In the genomic region with DNA sequence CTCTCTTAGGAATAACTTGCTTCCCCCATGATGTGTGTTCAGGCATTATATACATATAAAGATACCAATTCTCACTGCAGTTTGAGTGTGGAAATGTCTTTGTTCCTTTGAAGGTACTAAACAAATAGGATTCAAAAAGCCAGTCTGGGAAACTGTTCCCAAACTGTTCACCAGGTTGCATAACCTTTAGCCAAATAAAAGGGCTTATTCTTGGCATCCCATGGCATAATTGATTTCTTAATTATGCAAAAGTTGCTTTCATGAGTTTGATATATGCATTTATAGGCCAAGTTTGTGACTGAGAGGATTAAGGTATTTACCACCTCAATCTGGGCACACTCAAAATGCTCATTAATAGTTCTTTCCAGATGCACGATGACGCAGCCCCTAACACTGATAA, we compare ENCODE assay signal across 26 mouse cellular contexts.
"Had no signal": no experiment of that assay in that cellular context is flagged by ENCODE, and none has a peak within 500 bp of the region (broad histone marks: within the 10 kb centered on the region; RNA-seq: fewer than 3 reads in every experiment).

No protein-coding gene starts in this region.

- H3K4me3 ChIP-seq: gastrocnemius, adult 2 months; heart, embryonic 13.5 days; heart, embryonic 15.5 days; hindbrain, embryonic 13.5 days; hindbrain, embryonic 15.5 days; kidney, embryonic 15.5 days; limb, embryonic 10.5 days; limb, embryonic 12.5 days; liver, embryonic 13.5 days; liver, embryonic 15.5 days had no signal

- H3K36me3 ChIP-seq: heart, embryonic 13.5 days; heart, embryonic 15.5 days; hindbrain, embryonic 13.5 days; hindbrain, embryonic 15.5 days; kidney, embryonic 15.5 days; limb, embryonic 10.5 days; limb, embryonic 12.5 days; liver, embryonic 13.5 days; liver, embryonic 15.5 days had no signal

- H3K27ac ChIP-seq: gastrocnemius, adult 2 months; heart, embryonic 13.5 days; heart, embryonic 15.5 days; hindbrain, embryonic 13.5 days; hindbrain, embryonic 15.5 days; hindbrain, postnatal 0 days; kidney, embryonic 15.5 days; kidney, postnatal 0 days; limb, embryonic 12.5 days; liver, embryonic 13.5 days; liver, embryonic 15.5 days had no signal

- H3K9ac ChIP-seq: heart, embryonic 13.5 days; heart, embryonic 15.5 days; hindbrain, embryonic 13.5 days; hindbrain, embryonic 15.5 days; kidney, embryonic 15.5 days; limb, embryonic 12.5 days; liver, embryonic 13.5 days; liver, embryonic 15.5 days; liver, postnatal 0 days had no signal

- ATAC-seq: hindbrain, postnatal 0 days; intestine, embryonic 16.5 days; liver, postnatal 0 days had no signal

- H3K27me3 ChIP-seq: heart, embryonic 13.5 days; heart, embryonic 15.5 days; hindbrain, embryonic 13.5 days; hindbrain, embryonic 15.5 days; kidney, embryonic 15.5 days; limb, embryonic 12.5 days; liver, embryonic 13.5 days; liver, embryonic 15.5 days had no signal

- DNase-seq: gastrocnemius, adult 2 months; gastrocnemius, postnatal 10 days; gastrocnemius, postnatal 25 days; heart, adult 18-20 months; heart, postnatal 14 days; heart, postnatal 36 days; kidney, adult 11 months; kidney, adult 2 months; kidney, adult 9 months; kidney, postnatal 14 days; kidney, postnatal 36 days; layer of hippocampus, adult 9-11 months; layer of hippocampus, postnatal 36 days; liver, embryonic 13.5 days; liver, postnatal 0 days had no signal

- H3K4me1 ChIP-seq: heart, embryonic 13.5 days; heart, embryonic 15.5 days; hindbrain, embryonic 13.5 days; hindbrain, embryonic 15.5 days; kidney, embryonic 15.5 days; limb, embryonic 12.5 days; liver, embryonic 13.5 days; liver, embryonic 15.5 days had no signal
